Mouse (Mus musculus) lung, postnatal 0 days (tissue): ENCODE measurements around the gene Slamf1.

Source experiments
- CTCF ChIP-seq: IDR thresholded peaks from 2 replicates; pipeline ENCODE4 v1.5.1; 2016; ENCODE audit warnings: antibody characterized with exemption, mild to moderate bottlenecking
- EP300 ChIP-seq: IDR thresholded peaks from 2 replicates; pipeline ENCODE4 v1.6.1; 2016; ENCODE audit warnings: antibody characterized with exemption, mild to moderate bottlenecking, control low read depth

DNA sequence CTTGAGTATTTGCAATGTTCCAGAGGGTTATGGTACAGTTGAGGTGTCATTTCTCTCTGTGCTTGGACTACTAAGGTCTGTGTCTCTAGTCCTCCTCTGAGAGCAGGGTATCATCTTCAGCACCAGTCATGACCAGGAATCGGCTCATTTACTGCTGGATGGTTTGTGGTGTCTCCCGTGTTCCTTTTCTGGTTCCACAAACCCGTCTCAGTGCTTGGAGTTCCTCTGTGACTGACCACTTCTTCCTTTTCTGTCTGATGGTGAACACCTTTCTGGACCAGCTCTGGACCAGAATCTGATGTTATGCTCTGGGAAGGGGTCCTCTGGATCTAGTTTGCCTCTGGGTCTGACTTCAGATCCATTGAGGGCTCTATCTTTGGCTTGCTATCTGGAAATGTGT lies 72.6 kb downstream of the Slamf1 start, which contains the start of gene Cd84:
- TF ChIP-seq CTCF (no peak), EP300 (no peak)
